Mouse (Mus musculus) adrenal gland, postnatal 25 days (tissue): ENCODE measurements around the gene Inppl1. TPM values are rescaled to one million over a fixed set of nuclear protein-coding genes. Genes with fewer than 3 reads are reported as not detected.
A peak's percentile ranks its signal among the peaks of the same experiment; 100 is the strongest.

Experiments used
- DNase-seq: peaks from one replicate; pipeline ENCODE4 v3.0.0; 2021; ENCODE audit warnings: mixed read lengths
- long read RNA-seq: library from polyadenylated mRNA; stranded (forward); transcript quantifications from one replicate; pipeline ENCODE4 v2.0.0, GENCODE M21; 2021
- total RNA-seq: library from RNA; stranded (reverse); gene quantifications from 2 replicates; pipeline ENCODE4 v1.2.3, GENCODE M21; 2021

The Inppl1 gene
- 101 and 110 TPM in 2 replicates for total RNA-seq
- long read RNA-seq, full-length matches to known transcripts, result 6 of 37 reads
- long read RNA-seq, partial matches to known transcripts, result 22 of 37 reads
- long read RNA-seq, other reads (novel, unspliced or antisense), result 9 of 37 reads

- DNase-seq, result peak; percentile 88
Observed at GRCm38 (mm10) chr7:101837606-101838471, at the start of gene Inppl1. Gene Inppl1, minus strand, starts transcription at chr7:101838229.

DNA sequence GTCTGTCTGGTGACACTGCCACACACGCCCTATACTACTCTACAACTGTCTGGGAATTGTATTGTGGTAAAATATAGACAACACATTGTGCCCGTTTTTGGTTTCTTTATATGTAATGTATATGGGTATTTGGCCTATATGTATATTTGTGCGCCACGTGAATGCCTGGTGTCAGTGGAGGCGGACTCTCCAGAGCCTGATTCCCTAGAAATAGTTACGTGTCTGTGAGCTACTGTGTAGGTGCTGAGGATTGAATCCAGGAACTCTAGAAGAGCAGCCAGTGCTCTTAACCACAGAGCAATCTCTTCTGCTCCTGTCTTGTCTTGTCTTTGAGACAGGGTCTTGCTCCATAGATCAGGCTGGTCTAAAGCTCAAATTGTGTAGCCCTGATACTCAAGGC, 48.2 kb upstream of the Inppl1 start:
- DNase-seq, result no peak

- DNase-seq, result no peak
Observed at GRCm38 (mm10) chr7:101884160-101884559, 46.1 kb upstream of the Inppl1 start.

GRCm38 (mm10) chr7:101882413-101883154, 44.6 kb upstream of the Inppl1 start:
- no peak for DNase-seq

- no peak for DNase-seq
Observed at GRCm38 (mm10) chr7:101880855-101881254, 42.8 kb upstream of the Inppl1 start.

DNA sequence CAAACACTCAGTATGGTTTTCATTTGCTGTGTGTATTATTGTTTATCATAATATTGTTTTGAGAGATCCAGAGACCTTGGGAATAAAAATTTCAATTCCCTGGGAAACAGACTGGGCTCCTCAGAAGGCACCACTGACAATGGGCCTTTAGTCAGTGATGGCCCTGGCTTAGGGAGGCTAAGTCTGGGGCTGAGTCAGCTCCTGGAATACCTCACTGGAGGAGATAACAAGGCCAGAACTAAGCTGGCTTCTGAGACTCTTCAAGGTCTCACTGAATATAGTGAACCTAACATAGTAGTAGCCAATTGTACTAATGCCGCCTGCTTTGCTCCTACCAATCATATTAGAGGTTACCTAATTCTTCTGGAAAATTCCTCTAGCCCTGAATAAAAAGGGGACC, 37.9 kb upstream of the Inppl1 start:
- no peak for DNase-seq

DNA sequence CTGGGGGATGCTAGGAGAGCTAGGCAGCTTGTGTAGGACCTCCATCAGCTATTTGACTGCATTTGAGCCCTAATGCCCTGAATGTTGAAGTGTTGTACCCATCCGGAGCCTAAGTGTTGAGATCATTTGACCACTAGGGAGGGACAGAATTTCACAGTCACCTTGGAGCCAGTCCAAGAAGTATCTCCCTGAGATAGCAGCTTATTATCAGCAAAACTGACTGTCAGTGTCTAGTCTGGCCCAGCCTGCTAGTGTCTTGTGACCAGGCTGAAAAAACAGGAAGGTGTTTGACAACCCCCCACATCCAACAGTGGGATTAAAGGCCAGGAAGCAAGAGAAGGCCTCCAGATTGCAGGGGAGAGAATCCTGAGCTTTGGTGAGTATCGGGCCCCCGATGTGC, 33.3 kb upstream of the Inppl1 start:
- no peak for DNase-seq

GRCm38 (mm10) chr7:101870629-101871028, 32.6 kb upstream of the Inppl1 start, which contains the start of gene Folr1:
Gene Folr1, minus strand, starts transcription at chr7:101870788.
- DNase-seq, result no peak

GRCm38 (mm10) chr7:101869163-101869500, 31.1 kb upstream of the Inppl1 start:
- DNase-seq, result no peak

DNA sequence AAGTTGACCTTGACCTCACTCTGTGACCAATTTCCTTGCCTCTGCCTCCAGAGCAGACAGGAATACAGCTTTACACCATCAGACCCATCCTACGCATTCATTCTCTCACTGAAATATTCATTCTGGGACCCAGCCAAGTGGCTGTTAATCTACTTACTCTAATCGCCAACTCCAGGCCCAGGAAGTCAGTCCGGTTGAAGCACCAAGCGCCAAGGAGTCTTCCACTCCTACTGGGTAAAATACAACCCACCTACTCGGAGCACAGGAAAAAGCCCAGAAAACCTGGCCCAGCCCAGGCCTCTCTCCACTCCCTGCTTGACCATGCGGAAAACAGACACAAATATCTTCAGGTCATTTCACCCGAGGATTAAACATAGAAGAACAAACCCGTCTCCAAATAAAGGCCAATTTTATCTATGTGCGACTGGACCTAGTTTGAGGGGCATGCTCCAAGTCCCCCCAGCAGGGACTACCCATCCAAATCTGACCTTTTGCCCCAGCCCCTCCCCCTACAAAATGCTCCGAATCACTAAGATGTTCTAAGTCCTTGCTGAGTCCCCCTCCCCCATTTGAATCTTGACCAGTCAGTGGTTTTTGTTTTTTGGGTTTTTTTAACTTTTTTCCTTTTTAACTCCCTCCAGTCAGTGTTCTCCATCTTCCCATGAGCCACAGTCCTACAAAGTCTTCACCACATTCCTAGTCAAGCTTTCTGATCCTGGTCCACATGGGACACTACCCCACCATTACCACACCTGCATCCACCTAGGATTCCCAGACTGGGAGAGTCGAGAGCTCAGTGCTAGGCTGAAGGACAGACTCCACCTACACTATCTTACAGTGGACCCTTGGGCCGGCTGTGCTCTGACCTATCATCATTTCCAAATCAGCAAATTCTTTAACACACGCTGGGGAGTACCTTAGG, 30.5 kb upstream of the Inppl1 start:
- DNase-seq, result no peak

- DNase-seq, result no peak
Observed at GRCm38 (mm10) chr7:101867482-101867881, 29.5 kb upstream of the Inppl1 start.

- DNase-seq, result no peak
Observed at GRCm38 (mm10) chr7:101866491-101867265, 28.6 kb upstream of the Inppl1 start.

DNA sequence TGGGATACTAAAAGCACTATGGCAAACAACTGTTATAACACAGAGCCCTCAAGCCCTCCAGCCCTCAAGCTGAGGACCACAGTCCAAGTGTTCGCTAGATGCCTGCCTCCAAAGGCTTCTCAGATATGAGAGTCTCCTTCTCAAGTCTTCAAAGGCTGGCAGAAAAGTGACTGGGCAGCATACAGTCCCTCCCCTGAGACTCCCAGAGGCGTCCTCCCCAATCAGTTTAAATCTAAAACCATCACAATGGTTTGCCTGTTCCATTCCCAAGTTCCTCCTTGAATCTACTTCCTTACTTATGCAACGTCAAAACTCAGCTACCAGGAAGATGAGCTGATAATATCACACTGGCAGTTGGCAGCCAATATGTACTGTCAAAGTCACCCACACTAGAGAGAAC, 25.4 kb upstream of the Inppl1 start, which contains the start of gene Anapc15:
Gene Anapc15 (plus strand): TSS at position 301 of the 400 bp plus-strand sequence.
- no peak for DNase-seq

DNA sequence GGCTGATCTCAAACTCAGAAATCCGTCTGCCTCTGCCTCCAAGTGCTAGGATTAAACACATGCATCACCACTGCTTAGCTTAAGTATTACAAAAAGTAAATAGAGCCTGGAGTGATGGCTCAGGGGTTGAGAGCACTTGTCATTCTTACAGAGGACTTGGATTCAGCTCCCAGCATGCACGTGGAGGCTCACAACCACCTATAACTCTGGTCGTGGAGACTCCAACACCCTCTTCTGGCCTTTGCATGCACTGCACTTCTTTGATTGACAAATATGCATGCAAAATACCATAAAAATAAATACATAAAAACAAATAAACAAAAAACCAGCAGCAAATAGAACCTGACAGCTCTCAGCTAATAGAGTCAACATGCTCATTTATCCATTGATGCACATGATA, 24.3 kb upstream of the Inppl1 start:
- no peak for DNase-seq

GRCm38 (mm10) chr7:101860978-101861377, 22.9 kb upstream of the Inppl1 start:
- no peak for DNase-seq

DNA sequence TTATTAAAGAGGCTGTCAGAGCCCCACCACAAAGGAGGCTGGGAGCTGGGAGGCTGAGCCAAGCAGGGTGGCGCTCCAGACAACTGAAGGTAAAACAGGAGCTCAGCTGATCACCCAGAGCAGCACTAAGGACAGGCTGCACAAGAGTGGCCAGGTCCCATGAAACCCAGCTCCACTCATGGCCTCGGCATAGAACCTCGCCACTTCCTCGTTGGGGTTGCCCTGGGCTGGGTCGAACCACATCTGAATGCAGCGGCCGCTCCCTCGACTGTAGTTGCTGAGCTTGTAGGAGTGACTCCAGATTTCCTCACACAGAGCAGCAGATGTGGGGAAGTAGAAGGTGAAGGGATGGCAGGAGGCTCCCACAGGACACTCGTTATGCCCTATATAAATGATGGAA, 20.3 kb upstream of the Inppl1 start:
- no peak for DNase-seq

GRCm38 (mm10) chr7:101857094-101857493, 19.1 kb upstream of the Inppl1 start, which contains the start of gene Folr2:
Gene Folr2, minus strand, starts transcription at chr7:101857194.
- DNase-seq, result no peak

- DNase-seq, result no peak
Observed at GRCm38 (mm10) chr7:101853816-101854215, 15.8 kb upstream of the Inppl1 start.

DNA sequence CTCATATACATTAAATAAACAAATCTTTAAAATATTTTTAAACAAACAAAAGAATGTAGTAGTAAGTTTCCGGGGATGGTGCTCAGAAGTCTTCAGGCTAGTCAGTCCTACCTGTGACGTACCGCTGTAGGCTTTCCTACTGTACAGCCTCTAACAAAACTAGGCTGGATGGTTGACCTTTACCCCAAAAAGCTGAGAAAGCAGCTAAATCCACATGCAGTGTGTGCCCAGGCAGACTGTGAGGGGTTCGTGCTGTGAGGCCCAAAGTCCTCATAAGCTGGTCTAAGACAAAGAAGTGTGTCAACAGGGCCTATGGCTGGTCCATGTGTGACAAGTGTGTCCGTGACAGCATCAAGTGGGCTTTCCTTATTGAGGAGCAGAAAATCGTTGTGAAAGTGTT, 14.8 kb upstream of the Inppl1 start:
- DNase-seq, result no peak

GRCm38 (mm10) chr7:101851689-101852088, 13.7 kb upstream of the Inppl1 start:
- no peak for DNase-seq

DNA sequence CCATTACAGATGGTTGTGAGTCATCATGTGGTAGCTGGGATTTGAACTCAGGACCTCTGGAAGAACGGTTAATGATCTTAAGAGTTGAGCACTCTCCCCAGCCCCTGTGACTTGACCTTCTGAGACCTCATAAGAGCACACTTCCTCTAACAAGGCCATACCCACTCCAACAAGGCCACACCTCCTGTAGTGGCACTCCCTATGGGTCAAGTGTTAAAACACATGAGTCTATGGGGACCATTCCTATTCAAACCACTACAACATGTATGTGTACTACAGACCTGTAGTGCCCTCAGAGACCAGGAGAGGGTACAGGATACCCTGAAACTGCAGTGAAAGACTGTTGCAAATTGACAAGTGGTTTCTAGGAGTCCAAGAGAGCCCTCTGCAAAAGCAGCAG, 9.9 kb upstream of the Inppl1 start:
- no peak for DNase-seq
